Mouse (Mus musculus) heart, embryonic 13.5 days (tissue): ENCODE results near the gene S100a14. TPM values are rescaled to one million over a fixed set of nuclear protein-coding genes. Genes with fewer than 3 reads are reported as not detected.

Source experiments
- ATAC-seq: fragments of 200-750 bp; cut with Nextera tagmentation; 2 replicates; pipeline ENCODE4 v1.8.0; 2017; ENCODE audit warnings: moderate TSS enrichment; ENCODE audit not compliant: insufficient number of reproducible peaks, low FRiP score, low TSS enrichment; ENCODE audit errors: extremely low read depth
- H3K27ac ChIP-seq: fragments of 300-500 bp; sonication (generic); replicated peaks from 2 replicates; pipeline ENCODE4 v1.5.1; 2015; ENCODE audit warnings: moderate library complexity, mild to moderate bottlenecking, inconsistent platforms
- H3K27me3 ChIP-seq: fragments of 300-500 bp; sonication (generic); replicated peaks from 2 replicates; pipeline ENCODE4 v1.6.1; 2015; ENCODE audit warnings: mild to moderate bottlenecking, inconsistent platforms
- H3K36me3 ChIP-seq: fragments of 300-500 bp; sonication (generic); 2 replicates; pipeline ENCODE4 v1.6.1; 2015; ENCODE audit warnings: mild to moderate bottlenecking, inconsistent platforms
- H3K4me1 ChIP-seq: fragments of 300-500 bp; sonication (generic); 2 replicates; pipeline ENCODE4 v1.6.1; 2015; ENCODE audit warnings: inconsistent platforms
- H3K4me2 ChIP-seq: fragments of 300-500 bp; sonication (generic); 2 replicates; pipeline ENCODE4 v1.6.1; 2015; ENCODE audit warnings: inconsistent platforms, mild to moderate bottlenecking, moderate library complexity
- H3K4me3 ChIP-seq: fragments of 300-500 bp; sonication (generic); 2 replicates; pipeline ENCODE4 v1.5.1; 2015; ENCODE audit warnings: moderate library complexity, mild to moderate bottlenecking, inconsistent platforms
- H3K9ac ChIP-seq: fragments of 300-500 bp; sonication (generic); 2 replicates; pipeline ENCODE4 v1.6.1; 2015; ENCODE audit warnings: inconsistent platforms, mild to moderate bottlenecking, moderate library complexity
- H3K9me3 ChIP-seq: fragments of 300-500 bp; sonication (generic); 2 replicates; pipeline ENCODE4 v1.6.1; 2016; ENCODE audit warnings: inconsistent platforms
- WGBS: fragments of 180-500 bp; shearing (Covaris S2); methylation state at CpG from one replicate; pipeline ENCODE4 v1.1.7; 2015; ENCODE audit warnings: mixed read lengths; 5-methylcytosine and 5-hydroxymethylcytosine counted together
- polyA plus RNA-seq: library from polyadenylated mRNA; unstranded; fragments of >200 nt; fragmentation: Nextera tagmentation; extraction: Ambion mirVana; gene quantifications from 2 replicates; pipeline ENCODE4 v1.2.1, GENCODE M21; 2015

Gene S100a14
- polyA plus RNA-seq, 1 experiment from 2014 or later, result 0.28 TPM

GRCm38 (mm10) chr3:90508287-90508949 lies 18.2 kb upstream of the S100a14 start:
- Histone ChIP-seq H3K36me3 (peaks cover 56% of the 10 kb centered on the region), H3K9me3 (no peaks in the 10 kb centered on the region), H3K4me2 (peak overlapping the region; percentile 92), H3K27me3 (0 out of 2 replicates have a peak, but pooled peaks cover 9% of the 10 kb centered on the region), H3K27ac (peak overlapping the region; percentile 95), H3K4me1 (peaks cover 31% of the 10 kb centered on the region), H3K4me3 (peak overlapping the region; percentile 98), H3K9ac (peak overlapping the region; percentile 99)
- 2% methylated on average over 20 of the region's 20 CpGs for WGBS
- no peak for ATAC-seq

- H3K36me3 ChIP-seq, result peaks cover 49% of the 10 kb centered on the region
- H3K9me3 ChIP-seq, result no peaks in the 10 kb centered on the region
- 0 out of 2 replicates have a peak, but pooled peaks cover 9% of the 10 kb centered on the region for H3K27me3 ChIP-seq
- H3K4me1 ChIP-seq, result peaks cover 36% of the 10 kb centered on the region
- peak within 1 kb of the TSS; percentile 95 for H3K27ac ChIP-seq
- H3K4me2 ChIP-seq, result peak within 1 kb of the TSS; percentile 92
- H3K9ac ChIP-seq, result peak within 1 kb of the TSS; percentile 99
- peak; percentile 89 for ATAC-seq
- WGBS, result under 1% methylated on average over 66 of the region's 66 CpGs
- peak within 1 kb of the TSS; percentile 98 for H3K4me3 ChIP-seq
Measured at GRCm38 (mm10) chr3:90508950-90509746, 17.5 kb upstream of the S100a14 start, which contains the start of gene Chtop. TSS of gene Chtop (minus strand) at chr3:90509498.

- H3K9ac ChIP-seq, result no peak overlapping the region
- H3K9me3 ChIP-seq, result no peaks in the 10 kb centered on the region
- H3K27ac ChIP-seq, result peak overlapping the region; percentile 95
- 31% methylated on average over 2 of the region's 2 CpGs for WGBS
- H3K4me1 ChIP-seq, result peaks cover 36% of the 10 kb centered on the region
- peak overlapping the region; percentile 92 for H3K4me2 ChIP-seq
- H3K27me3 ChIP-seq, result 0 out of 2 replicates have a peak, but pooled peaks cover 9% of the 10 kb centered on the region
- H3K4me3 ChIP-seq, result peak overlapping the region; percentile 98
- no peak for ATAC-seq
- H3K36me3 ChIP-seq, result peaks cover 43% of the 10 kb centered on the region
Measured at GRCm38 (mm10) chr3:90509747-90510123, 16.9 kb upstream of the S100a14 start.

GRCm38 (mm10) chr3:90512276-90512675 lies 14.4 kb upstream of the S100a14 start:
- Histone ChIP-seq H3K36me3 (peaks cover 17% of the 10 kb centered on the region), H3K27ac (no peak overlapping the region), H3K27me3 (0 out of 2 replicates have a peak, but pooled peaks cover 9% of the 10 kb centered on the region), H3K4me2 (no peak overlapping the region), H3K4me3 (no peak overlapping the region), H3K9ac (no peak overlapping the region), H3K9me3 (no peaks in the 10 kb centered on the region), H3K4me1 (peaks cover 38% of the 10 kb centered on the region)
- no peak for ATAC-seq
- WGBS, result 76% methylated on average over 5 of the region's 5 CpGs

- Histone ChIP-seq H3K36me3 (peaks cover 11% of the 10 kb centered on the region), H3K27me3 (0 out of 2 replicates have a peak, but pooled peaks cover 9% of the 10 kb centered on the region), H3K9me3 (no peaks in the 10 kb centered on the region), H3K9ac (peak overlapping the region; percentile 82), H3K4me3 (peak overlapping the region; percentile 63), H3K27ac (peak overlapping the region; percentile 79; the same call in 1 of the 2 replicates), H3K4me2 (peak overlapping the region; percentile 96), H3K4me1 (peaks cover 30% of the 10 kb centered on the region)
- WGBS, result 64% methylated on average over 9 of the region's 9 CpGs
- no peak for ATAC-seq
Measured at GRCm38 (mm10) chr3:90512948-90513642, 13.6 kb upstream of the S100a14 start.

GRCm38 (mm10) chr3:90513796-90514590 lies 12.7 kb upstream of the S100a14 start, which contains the start of the genes S100a1 and S100a13:
TSS of gene S100a1 (minus strand) at chr3:90514392.
TSS of gene S100a13 (plus strand) at chr3:90514435.
- Histone ChIP-seq H3K9ac (peak within 1 kb of the TSS; percentile 82), H3K36me3 (peaks cover 11% of the 10 kb centered on the region), H3K4me2 (peak within 1 kb of the TSS; percentile 96), H3K4me1 (peaks cover 27% of the 10 kb centered on the region), H3K27me3 (0 out of 2 replicates have a peak, but pooled peaks cover 9% of the 10 kb centered on the region), H3K9me3 (no peaks in the 10 kb centered on the region), H3K27ac (peak within 1 kb of the TSS; percentile 79), H3K4me3 (peak within 1 kb of the TSS; percentile 63)
- 3% methylated on average over 25 of the region's 25 CpGs for WGBS
- peak; percentile 33 for ATAC-seq

GRCm38 (mm10) chr3:90514691-90515090 lies 12.0 kb upstream of the S100a14 start:
- 0 out of 2 replicates have a peak, but pooled peaks cover 9% of the 10 kb centered on the region for H3K27me3 ChIP-seq
- H3K4me2 ChIP-seq, result peak overlapping the region; percentile 96
- ATAC-seq, result peak; percentile 74
- peak overlapping the region; percentile 63 for H3K4me3 ChIP-seq
- H3K27ac ChIP-seq, result peak overlapping the region; percentile 79
- no peaks in the 10 kb centered on the region for H3K9me3 ChIP-seq
- H3K36me3 ChIP-seq, result peaks cover 11% of the 10 kb centered on the region
- whole genome bisulfite sequencing, result 0% methylated on average over 10 of the region's 10 CpGs
- H3K4me1 ChIP-seq, result peaks cover 27% of the 10 kb centered on the region
- peak overlapping the region; percentile 82 for H3K9ac ChIP-seq

- WGBS, result 17% methylated on average over 1 of the region's 1 CpGs
- Histone ChIP-seq H3K9me3 (no peaks in the 10 kb centered on the region), H3K36me3 (peaks cover 11% of the 10 kb centered on the region), H3K27ac (peak overlapping the region; percentile 79), H3K9ac (peak overlapping the region; percentile 82), H3K27me3 (0 out of 2 replicates have a peak, but pooled peaks cover 9% of the 10 kb centered on the region), H3K4me1 (peaks cover 27% of the 10 kb centered on the region), H3K4me2 (peak overlapping the region; percentile 96), H3K4me3 (peak overlapping the region; percentile 63)
- no peak for ATAC-seq
Measured at GRCm38 (mm10) chr3:90515242-90515641, 11.4 kb upstream of the S100a14 start.

GRCm38 (mm10) chr3:90515789-90516188 lies 10.9 kb upstream of the S100a14 start:
- no peak overlapping the region for H3K27ac ChIP-seq
- 83% methylated on average over 4 of the region's 4 CpGs for WGBS

GRCm38 (mm10) chr3:90517711-90518110 lies 8.9 kb upstream of the S100a14 start:
- Histone ChIP-seq H3K27ac (no peak overlapping the region), H3K9me3 (no peaks in the 10 kb centered on the region), H3K27me3 (0 out of 2 replicates have a peak, but pooled peaks cover 3% of the 10 kb centered on the region), H3K36me3 (no peaks in the 10 kb centered on the region), H3K4me3 (no peak overlapping the region), H3K4me2 (no peak overlapping the region), H3K4me1 (peaks cover 22% of the 10 kb centered on the region), H3K9ac (no peak overlapping the region)
- WGBS, result 71% methylated on average over 4 of the region's 4 CpGs
- ATAC-seq, result no peak

More at GRCm38 (mm10) chr3:90515789-90516188, 10.9 kb upstream of the S100a14 start:
- no peak for ATAC-seq
- no peak overlapping the region for H3K9ac ChIP-seq
- H3K36me3 ChIP-seq, result peaks cover 5% of the 10 kb centered on the region
- peak overlapping the region; percentile 96 for H3K4me2 ChIP-seq
- H3K4me1 ChIP-seq, result peaks cover 27% of the 10 kb centered on the region
- peak overlapping the region; percentile 63; the same call in 1 of the 2 replicates for H3K4me3 ChIP-seq
- 0 out of 2 replicates have a peak, but pooled peaks cover 9% of the 10 kb centered on the region for H3K27me3 ChIP-seq
- no peaks in the 10 kb centered on the region for H3K9me3 ChIP-seq
